Mouse (Mus musculus): ENCODE results near the gene Cd69.

Cd69 gene

DNA sequence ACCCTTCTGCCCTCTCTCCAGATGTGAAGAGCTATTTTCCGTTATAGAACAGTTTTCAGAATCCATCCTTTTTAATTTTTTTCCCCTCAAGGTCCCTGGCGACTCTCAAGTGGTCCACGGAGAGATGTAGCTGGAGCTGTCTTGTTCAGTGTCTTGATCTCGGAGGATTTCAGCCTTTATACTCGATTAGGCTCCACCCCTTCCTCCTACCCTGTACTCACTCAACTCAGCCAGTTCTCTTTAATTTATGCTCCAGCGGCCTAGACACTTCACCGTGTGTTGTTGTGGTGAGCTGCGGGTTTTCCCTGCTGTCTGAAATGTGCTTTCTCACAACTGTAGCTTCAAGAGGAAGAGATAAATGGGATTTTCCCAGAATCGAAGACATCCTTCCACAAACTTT, at the start of gene Cd69:
TSS of gene Cd69 (minus strand) at position 217 of the 400 bp plus-strand sequence.
- no peak for DNase-seq (ENCODE audit: low spot score)

DNA sequence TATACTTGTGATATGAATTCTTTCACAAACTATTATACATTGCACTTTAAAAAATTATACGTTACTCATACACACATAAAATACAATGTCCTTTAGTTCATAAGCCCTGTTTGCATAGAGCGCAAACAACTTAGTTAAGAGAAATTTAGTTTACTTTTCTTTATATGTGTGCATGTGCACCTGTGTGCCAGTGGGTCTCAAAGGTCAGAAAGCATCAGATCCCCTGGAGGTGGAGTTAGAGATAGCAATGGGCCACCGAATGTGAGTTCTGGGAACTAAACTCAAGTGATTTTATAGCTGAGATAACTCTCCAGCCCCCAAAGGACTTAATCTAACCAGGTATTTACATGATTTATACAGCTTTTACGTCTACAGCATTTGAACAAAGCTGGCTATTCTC, 44.1 kb upstream of the Cd69 start:
- no peak for DNase-seq (ENCODE audit: low spot score)

DNA sequence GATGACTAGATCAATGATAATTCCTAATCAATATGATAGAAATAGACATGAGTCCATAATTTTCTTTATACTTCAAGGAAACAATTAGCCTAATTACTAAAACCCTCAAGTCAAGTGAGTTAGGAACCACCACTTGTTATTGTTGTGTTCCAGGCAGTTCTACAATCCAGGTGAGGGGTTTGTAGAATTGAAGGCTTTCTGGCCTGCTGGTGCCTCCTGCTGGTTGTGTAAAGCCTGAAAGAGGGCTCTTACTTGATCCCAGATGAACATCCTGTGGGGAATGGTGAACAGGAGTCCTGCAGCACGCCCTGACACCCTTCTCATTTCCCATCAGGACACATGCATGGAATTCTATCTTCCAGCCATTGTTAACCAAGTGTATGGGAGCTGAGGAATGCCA, 43.2 kb upstream of the Cd69 start:
- DNase-seq (ENCODE audit: low spot score) = no peak

DNA sequence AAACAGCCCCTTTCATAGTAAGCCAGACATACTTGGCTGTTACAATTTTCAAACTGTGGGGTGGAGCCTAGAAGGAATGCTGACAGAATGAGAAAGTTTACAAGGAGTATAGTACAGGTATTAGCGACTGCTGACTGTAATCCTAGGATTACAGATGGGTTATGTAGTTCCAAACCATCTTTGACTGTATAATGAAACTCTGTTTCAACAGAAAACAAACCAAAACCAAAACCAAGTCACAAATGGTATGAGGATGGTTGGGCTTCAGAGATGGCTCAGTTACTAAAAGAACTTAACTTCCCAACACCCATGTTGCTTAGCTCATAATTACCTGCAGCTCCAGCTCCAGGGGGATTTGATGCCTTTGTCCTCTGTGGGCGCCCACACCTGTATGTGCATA, 41.2 kb upstream of the Cd69 start:
- DNase-seq (ENCODE audit: low spot score) = no peak

DNA sequence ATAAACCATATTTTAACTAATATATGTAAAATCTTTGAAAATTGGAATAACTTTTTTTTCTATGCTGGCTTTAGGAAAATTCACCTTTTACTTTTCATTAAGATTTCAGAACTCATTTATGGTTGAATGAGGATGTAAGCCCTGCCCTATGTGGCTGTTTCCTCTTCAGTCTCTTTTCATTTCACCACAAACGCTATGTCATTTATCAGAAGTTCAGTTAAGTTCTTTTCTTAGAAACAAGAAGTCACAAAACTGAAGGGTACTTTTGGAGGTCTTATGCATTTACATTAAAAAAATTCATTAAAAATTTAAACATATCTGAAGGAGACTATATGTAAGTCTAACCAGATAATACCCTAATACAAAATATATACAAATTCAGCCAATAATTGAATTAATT, 40.5 kb upstream of the Cd69 start:
- DNase-seq (ENCODE audit: low spot score) = no peak

DNA sequence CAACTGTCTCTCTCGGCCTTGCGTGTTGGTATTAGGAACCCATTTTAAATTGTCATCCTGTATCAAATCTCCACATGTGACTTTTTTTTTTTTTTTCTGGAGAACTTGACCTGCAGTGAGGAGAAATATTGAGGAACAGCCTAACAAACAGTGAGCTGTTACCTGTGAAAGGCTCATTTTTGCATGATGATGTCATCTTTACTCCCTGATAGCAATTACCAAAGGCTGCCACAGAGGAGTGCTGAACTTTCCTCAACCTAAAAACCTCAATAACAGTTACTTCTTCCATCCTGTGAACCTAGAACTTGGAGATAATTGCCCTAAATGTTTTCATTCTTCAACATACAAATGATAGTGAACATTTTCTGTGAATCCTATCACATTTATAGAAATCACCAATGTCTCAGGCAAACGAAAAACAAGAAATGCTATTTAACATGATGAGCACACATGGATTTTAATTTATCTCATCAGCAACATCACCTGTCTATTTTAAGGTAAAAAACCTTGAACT, 39.5 kb upstream of the Cd69 start:
- no peak for DNase-seq (ENCODE audit: low spot score)

DNA sequence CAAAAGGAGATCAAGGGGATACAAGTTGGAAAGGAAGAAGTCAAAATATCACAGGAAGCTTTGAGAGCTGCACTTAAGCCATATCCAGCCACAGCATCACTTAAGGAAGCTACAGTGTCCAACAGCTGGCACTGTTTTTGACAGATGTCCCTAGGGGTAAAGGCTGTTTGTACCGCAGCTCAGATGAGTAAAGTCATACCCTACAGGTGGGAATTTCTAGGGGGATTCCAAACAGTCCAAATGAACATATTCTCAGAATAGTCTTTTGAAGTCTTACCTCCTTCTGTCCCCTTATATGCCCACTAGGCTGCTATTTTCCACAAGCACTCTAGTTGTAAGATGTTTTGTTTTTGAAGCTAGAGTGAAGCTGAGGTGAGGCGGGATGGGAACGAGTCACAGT, 37.3 kb upstream of the Cd69 start:
- no peak for DNase-seq (ENCODE audit: low spot score)

DNA sequence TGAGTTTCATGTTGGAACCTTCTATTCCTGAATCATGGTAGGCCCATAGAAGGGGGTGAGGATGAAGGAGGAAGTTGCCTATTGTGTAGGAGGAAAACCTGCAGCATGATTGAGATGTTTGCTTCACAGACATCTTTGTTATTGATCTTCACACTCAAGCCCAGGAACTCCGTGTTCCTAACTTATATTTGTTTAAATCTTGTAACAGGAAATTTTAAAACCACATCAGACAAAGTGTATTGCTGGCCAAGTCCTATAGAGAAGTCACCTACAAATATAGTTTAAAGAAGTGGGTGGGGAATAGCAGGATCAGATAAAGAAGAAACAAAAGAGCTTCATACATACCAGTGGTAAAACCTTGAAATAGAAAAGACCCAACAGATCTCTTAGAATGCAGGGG, 28.9 kb upstream of the Cd69 start:
- no peak for DNase-seq (ENCODE audit: low spot score)

DNA sequence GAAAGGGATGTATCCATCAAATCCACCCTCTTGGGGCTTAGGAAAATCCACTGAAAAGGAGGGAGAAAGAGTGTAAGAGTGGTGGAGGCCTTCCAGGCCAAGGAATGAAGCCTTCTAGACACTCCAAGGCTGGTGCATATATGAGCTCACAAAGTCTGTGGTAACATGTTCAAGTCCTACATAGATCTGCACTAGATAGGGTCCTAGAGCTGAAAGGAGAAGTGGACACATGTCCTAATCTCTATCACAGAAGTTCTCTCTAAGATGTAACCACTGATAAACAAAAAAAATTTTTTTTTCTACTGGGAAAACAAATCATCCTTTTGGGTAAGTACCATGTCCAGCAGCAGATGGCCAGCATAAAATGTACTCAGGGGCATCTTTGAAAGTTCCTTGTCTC, 13.5 kb upstream of the Cd69 start:
- no peak for DNase-seq (ENCODE audit: low spot score)

DNA sequence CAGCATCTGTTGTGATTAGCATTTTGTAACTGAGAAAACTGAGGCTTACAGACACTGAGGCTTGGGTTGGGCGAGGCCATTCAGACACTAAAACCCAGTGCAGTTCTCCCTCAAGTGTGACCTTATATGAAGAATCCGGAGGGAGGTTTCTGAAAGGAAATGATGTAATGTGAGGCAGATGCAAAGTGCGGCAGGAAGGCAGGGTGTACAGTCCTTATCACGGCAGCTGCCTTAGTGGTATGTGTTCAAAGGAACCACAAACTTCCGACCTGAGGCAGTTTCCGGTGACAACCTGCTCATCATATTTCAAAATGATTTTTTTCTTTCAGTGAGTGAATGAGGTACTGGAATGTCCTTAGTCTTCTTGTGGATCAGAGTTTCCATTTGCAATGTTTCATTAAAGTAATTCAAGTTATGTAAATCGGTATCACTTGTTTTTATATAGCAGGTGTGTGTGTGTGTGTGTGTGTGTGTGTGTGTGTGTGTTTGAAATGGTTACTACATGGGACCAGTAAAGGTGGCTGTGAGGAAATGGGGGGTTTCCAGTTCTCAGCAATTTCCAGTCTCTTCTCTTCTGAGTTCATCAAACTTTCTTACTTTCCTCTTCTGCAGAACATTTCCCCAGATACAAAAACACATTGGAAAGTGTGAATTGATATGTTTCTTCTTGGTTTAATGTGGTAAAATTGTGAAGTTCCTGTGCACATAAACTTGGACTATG, 9.3 kb upstream of the Cd69 start:
- DNase-seq (ENCODE audit: low spot score) = no peak

DNA sequence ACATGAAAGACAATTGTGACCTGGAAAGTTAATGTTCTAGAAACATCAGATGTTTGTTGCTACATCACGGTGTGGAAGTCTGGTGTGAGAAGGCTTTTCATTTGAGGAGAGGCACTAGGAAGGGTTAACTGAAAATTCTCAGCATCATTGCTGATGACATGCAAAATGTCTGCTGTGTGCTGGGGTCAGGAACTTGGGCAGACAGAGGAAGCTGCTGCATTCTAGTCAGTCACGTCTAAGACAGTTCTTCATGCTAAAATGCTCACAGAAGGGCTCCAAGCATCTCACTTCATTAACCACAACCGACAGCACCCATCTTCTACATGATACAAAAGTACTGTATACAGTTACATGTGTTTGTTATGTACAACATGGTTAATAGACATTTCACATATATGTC, 8.0 kb upstream of the Cd69 start:
- no peak for DNase-seq (ENCODE audit: low spot score)

DNA sequence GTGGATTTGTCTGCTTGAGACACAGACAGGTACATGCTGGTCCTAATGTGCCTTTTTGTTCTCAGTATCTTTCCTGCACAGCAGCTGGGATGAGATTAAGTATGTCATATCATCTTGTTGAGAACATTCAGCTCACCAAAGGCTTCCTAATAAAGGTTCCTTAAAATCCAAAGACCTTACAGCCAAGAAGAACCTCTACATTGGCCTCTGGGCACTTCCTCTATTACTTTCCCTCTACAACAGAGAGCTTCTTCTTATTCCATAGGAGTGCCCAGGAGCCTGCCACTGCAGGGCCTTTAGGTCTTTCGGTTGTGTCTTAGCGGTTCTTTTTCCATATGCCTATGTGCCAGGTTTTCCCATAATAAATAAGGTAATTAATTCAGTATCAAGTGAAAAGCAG, 1.2 kb upstream of the Cd69 start:
- no peak for DNase-seq (ENCODE audit: low spot score)

DNA sequence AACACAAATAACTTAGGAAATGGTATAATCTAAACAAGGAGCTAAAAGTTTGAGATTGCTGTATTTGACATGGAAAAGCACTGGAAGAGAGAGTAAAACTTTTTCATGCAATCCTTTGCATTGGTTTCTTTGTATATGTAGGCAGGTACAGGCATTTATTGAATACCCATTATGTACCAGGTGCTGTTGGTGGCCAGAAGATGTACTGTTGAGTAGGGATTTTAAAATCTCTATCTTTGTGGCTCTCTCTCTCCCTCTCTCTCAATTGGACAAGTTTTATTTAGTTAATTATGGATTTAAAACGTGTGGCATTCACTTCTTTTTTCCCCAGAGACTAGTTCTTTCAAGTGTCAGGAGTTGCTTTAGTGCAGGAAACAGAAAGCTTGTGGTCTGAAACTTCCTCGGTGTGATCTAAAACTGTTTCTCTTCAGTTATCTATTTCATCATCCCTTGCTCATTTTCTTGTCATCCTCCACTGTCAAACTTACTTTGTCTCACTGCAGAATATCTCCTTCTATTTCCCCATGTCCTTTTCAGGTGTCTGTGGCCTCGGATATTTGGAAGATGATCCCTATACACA, 478 bp upstream of the Cd69 start:
- no peak for DNase-seq (ENCODE audit: low spot score)

DNA sequence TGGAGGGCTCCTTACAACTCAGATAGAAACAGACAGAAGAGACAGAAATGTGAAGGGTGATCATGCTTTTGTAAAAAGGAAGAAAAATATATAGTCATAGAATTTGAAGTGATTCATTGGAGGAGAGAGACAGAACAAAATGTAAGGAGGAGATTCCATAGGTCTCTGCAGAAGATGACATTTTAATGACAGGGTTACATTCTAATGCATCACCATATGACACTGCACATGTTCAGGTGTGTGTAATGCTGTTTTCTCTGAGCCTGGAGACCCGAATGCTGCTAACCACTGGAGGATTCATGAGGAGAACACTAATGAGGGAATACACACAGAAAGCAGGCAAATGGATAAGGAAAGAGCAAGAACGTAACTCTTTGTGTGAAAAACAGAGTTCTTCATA, 760 bp downstream of the Cd69 start:
- no peak for DNase-seq (ENCODE audit: low spot score)

DNA sequence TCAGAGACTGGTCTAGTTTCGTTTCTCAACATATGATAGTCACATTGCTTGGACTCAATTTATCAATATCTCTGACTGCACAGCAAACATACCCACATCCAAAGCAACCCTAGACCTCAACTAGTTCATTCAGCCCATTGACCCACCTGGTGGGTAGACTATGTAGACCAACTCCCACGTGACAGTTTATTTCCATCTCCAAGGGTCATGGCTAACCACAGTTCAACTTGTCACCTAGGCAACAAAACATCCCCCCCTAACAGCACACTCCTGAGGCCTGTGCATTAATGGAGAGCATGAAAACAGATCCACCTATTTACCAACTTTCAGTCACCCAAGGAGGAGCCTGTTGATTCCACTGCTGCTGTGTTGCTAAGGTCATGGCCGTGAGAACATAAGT, 1.6 kb downstream of the Cd69 start:
- no peak for DNase-seq (ENCODE audit: low spot score)

DNA sequence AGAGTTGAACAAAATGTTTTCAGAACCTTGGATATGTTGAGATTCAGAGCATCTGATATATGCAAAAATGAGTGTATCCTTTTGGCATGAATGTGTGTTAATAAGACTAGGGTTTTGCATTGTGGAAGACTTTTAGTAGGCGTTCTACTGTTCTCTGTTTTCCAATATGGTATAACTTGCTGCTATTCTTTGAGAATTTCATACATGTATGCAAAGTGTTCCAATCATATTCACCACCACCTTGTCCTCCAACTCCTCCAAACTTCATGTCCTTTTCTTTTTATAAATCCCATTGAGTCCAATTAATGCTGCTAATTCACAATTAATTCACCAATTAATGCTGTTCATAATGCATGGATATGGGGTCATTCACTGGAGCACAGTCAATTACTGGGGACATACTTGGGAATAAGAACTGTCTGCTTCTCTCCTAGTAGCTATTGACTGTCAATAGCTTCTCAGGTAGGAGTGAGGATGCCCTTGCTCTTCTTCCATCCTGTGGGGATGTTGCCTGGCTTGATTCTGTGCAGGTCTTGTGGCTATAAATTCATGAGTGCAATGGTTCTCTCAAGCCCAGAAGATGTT, 8.7 kb downstream of the Cd69 start:
- no peak for DNase-seq (ENCODE audit: low spot score)

DNA sequence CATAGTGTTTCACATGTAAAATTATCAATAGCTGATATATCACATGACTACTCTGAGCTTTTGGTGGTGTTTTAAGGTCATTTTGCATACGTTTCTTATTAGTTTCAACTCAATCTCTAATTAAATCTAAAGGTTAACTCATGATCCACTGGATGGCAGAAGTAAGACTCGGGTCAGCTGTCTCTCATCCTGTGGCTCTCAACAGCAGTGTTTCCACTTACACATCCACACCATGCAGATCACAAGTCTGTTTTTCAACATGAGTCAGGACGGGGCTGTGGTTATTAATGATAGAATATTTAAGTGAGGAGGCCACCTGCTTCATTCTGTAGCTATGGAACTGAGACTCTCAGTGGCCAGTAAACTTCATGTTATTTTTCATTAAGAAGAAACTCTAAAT, 9.4 kb downstream of the Cd69 start:
- no peak for DNase-seq (ENCODE audit: low spot score)

DNA sequence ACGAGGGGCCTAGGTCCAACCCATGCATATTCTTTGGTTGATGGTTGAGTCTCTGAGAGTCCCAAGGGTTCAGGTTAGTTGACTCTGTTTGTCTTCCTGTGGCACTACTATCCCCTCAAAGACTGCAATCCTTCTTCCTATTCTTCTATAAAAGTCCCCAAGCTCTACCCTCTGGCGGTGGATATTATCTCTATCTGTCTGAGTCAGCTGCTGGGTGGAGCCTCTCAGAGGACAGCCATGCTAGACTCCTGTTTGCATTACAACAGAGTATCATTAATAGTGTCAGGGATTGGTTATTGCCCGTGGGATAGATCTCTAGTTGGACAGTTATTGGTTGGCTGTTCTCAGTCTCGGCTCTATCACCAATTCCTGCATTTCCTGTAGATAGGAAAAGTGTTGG, 14.3 kb downstream of the Cd69 start:
- DNase-seq (ENCODE audit: low spot score) = no peak

DNA sequence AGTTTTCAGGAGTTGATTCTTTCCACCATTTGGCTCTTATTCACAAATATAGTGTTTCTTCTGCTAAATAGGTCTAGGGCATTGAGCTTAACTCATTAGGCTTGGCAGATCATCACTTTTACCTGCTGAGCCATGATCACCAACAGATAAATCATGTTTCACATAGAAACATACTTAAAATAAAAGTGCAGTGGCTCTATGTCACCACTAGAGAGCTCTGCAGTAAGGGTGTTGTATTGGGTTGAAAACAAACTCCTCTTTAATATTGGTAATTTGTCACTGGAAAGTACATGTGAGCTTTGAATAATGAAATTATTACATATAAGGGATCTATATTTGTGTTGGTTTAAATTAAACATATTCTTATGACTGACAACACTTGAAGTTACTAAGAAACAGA, 15.2 kb downstream of the Cd69 start:
- no peak for DNase-seq (ENCODE audit: low spot score)

DNA sequence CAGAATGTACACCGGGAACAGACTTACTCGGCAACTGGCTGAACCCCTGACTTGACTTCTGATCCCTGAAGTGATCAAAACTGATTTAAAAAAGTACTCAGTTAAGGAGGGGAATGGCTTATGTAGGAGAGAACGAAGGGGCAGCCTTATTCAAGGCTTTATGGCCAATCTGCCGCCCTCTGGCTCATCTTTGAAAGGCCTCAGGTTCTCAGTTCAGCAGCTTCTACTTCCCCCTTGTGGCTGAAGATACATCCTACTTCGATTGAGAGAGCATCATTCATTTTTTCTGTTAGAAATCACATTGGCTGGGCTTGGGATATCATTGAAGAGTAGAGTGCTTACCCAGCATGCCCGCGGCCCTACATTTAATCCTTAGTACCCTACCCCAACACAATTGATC, 19.2 kb downstream of the Cd69 start:
- no peak for DNase-seq (ENCODE audit: low spot score)

DNA sequence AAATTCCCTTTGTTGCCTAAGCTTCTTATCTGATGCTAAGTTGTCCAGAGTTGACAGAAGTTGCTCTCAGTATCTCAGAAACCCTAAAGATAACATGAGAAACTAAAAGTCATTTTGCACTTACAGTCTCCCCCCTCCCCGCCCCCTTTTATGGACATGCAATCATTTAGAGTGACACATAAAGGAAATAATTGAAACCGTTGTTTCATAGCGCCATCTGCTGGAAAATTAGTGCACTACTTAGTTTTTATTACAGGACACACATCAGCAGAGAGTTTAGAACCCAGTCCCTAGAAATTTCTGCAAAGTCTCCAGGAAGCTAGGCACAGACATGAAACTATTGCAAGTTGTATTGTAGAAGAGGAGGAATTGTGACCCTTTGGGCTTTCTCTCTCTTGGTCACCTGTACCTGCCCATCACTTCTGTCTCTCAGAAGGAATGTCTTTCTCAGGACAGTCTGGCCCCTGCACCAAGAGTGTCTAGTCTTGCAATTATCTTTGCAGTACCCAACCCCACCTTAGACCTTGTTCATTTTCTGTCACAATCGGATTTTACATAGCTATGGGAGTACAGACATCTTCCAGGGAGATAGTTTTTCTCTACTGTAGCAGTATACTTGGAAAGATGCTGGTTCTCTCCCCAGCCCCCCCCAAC, 20.2 kb downstream of the Cd69 start:
- DNase-seq (ENCODE audit: low spot score) = no peak

DNA sequence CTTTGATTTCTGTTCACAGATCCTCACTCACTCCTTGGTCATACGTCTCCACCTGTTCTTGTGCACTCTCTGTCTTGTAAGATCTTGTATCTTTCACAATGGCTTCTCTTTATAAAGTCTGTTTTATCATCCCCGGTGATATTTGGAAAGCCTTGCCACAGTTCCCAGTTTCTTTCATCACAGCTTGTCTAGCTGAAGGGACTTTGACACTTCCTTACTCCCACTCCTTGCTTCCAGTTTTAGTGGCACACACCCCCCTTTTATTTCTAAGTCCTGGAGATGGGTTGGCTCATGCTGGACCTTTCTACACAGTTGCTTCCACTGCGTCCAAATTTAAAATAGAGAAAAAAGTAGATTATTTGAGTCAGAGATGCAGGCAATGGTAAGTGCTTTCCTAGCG, 20.9 kb downstream of the Cd69 start:
- no peak for DNase-seq (ENCODE audit: low spot score)

DNA sequence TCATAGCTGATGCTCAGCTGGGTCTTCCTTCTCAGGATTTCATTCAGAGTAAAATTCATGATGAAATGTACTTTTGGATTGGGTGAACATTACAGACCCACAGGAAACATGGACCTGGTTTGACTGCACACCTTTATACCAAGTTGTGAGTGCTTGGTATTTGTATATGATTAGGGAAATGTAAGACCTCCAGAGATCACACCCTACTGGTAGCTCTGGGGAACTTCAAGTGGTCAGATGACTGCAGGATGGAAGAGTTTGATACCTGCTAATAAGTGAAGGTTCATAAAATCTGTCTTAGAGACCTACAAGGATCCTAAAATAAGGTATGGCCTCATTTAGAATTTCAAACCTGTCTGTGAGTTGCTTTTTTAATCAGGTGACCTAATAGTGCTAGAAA, 27.0 kb downstream of the Cd69 start:
- DNase-seq (ENCODE audit: low spot score) = no peak
